Mouse (Mus musculus): ENCODE results near the gene Gpank1. TPM values are rescaled to one million over a fixed set of nuclear protein-coding genes. Genes with fewer than 3 reads are reported as not detected.
A peak's percentile ranks its signal among the peaks of the same experiment; 100 is the strongest.

Gpank1 gene
- polyA plus RNA-seq, 1 experiment, result 11.0 TPM

GRCm38 (mm10) chr17:35162121-35162520 lies 40.9 kb downstream of the Gpank1 start:
- Histone ChIP-seq H3K4me3 (replicated peaks) (peak overlapping the region; percentile 94), H3K36me3 (ENCODE audit: control insufficient read depth) (peaks cover 59% of the 10 kb centered on the region)

GRCm38 (mm10) chr17:35162730-35163129 lies 41.5 kb downstream of the Gpank1 start:
- Histone ChIP-seq H3K9me3 (ENCODE audit: control insufficient read depth, low read length) (no peaks in the 10 kb centered on the region), H3K27me3 (ENCODE audit: control insufficient read depth) (no peaks in the 10 kb centered on the region), H3K36me3 (ENCODE audit: control insufficient read depth) (peaks cover 53% of the 10 kb centered on the region), H3K4me3 (replicated peaks) (peak overlapping the region; percentile 94), H3K4me1 (ENCODE audit: control insufficient read depth) (peaks cover 43% of the 10 kb centered on the region)
- TF ChIP-seq GATA1 (IDR thresholded peaks at IDR 0.05; ENCODE audit: low read length) (no peak), TAL1 (IDR thresholded peaks at IDR 0.05; ENCODE audit: low read length) (no peak)

More at GRCm38 (mm10) chr17:35162121-35162520, 40.9 kb downstream of the Gpank1 start:
- H3K4me1 ChIP-seq (ENCODE audit: control insufficient read depth), result peaks cover 43% of the 10 kb centered on the region
- TF ChIP-seq GATA1 (IDR thresholded peaks at IDR 0.05; ENCODE audit: low read length) (no peak), TAL1 (IDR thresholded peaks at IDR 0.05; ENCODE audit: low read length) (no peak)
- no peaks in the 10 kb centered on the region for H3K27me3 ChIP-seq (ENCODE audit: control insufficient read depth)
- H3K9me3 ChIP-seq (ENCODE audit: control insufficient read depth, low read length), result no peaks in the 10 kb centered on the region

- Histone ChIP-seq H3K9me3 (ENCODE audit: control insufficient read depth, low read length) (no peaks in the 10 kb centered on the region), H3K27me3 (ENCODE audit: control insufficient read depth) (no peaks in the 10 kb centered on the region), H3K4me1 (ENCODE audit: control insufficient read depth) (peaks cover 43% of the 10 kb centered on the region), H3K4me3 (replicated peaks) (peak overlapping the region; percentile 94), H3K36me3 (ENCODE audit: control insufficient read depth) (peaks cover 45% of the 10 kb centered on the region)
- TF ChIP-seq GATA1 (IDR thresholded peaks at IDR 0.05; ENCODE audit: low read length), result no peak; the same call in 1 of the 2 replicates
- no peak for TF ChIP-seq TAL1 (IDR thresholded peaks at IDR 0.05; ENCODE audit: low read length)
These were observed 42.2 kb downstream of the Gpank1 start for GRCm38 (mm10) chr17:35163326-35164081.

- Histone ChIP-seq H3K36me3 (ENCODE audit: control insufficient read depth) (peaks cover 38% of the 10 kb centered on the region), H3K27me3 (ENCODE audit: control insufficient read depth) (no peaks in the 10 kb centered on the region), H3K4me3 (replicated peaks) (peak overlapping the region; percentile 94), H3K9me3 (ENCODE audit: control insufficient read depth, low read length) (no peaks in the 10 kb centered on the region), H3K4me1 (ENCODE audit: control insufficient read depth) (peaks cover 45% of the 10 kb centered on the region)
- TF ChIP-seq GATA1 (IDR thresholded peaks at IDR 0.05; ENCODE audit: low read length) (no peak), TAL1 (IDR thresholded peaks at IDR 0.05; ENCODE audit: low read length) (no peak)
These were observed 42.9 kb downstream of the Gpank1 start for GRCm38 (mm10) chr17:35164218-35164567.

DNA sequence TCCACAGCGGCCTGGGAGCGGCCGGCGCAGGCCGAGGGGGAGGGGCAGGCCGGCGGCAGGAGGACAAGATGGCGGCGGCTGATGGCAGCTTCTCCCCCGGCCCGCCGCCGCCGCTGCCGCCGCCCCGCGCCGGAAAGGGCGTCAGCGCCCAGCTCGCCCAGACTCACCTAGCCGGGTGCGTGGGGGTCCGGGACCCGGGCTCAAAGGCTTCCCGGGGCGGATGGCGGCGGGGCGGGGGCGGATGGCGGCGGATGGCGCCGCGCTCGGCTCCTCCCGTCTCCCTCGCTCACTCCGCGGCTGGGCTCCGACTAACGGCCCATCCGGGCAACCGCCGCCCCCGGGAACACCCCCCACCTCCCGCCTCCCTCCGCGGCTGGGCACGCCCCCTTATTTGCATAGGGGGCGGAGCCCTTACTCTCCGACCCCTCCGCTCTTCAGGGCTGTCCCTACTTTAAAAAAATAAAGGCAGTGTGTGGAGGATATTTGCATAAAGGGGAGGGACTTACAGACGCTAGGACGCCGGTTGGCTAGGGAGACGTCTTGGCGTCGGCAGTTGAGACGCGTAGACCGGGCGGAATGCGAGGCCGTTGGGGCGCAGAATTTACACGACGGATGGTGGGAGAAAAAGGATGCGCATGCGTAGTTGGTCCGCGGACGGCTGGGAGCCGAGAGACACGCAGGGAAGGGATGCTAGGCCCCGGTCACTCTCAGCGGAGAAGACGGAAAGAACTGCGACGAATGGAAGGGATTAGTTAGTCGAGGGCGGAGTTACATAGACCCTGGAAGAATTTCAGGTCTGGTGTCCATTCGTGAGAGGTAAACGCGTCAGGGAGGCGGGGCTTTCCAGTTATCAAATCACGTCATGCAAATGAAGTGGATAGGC lies 43.6 kb downstream of the Gpank1 start, which contains the start of gene Prrc2a:
Gene Prrc2a, minus strand, starts transcription at position 330 of the 883 bp plus-strand sequence.
- no peak for TF ChIP-seq TAL1 (IDR thresholded peaks at IDR 0.05; ENCODE audit: low read length)
- TF ChIP-seq GATA1 (IDR thresholded peaks at IDR 0.05; ENCODE audit: low read length), result peak; percentile 23; the same call in 1 of the 2 replicates
- no peaks in the 10 kb centered on the region for H3K9me3 ChIP-seq (ENCODE audit: control insufficient read depth, low read length)
- H3K4me3 ChIP-seq (replicated peaks), result peak within 1 kb of the TSS; percentile 94
- peaks cover 45% of the 10 kb centered on the region for H3K4me1 ChIP-seq (ENCODE audit: control insufficient read depth)
- H3K27me3 ChIP-seq (ENCODE audit: control insufficient read depth), result no peaks in the 10 kb centered on the region
- H3K36me3 ChIP-seq (ENCODE audit: control insufficient read depth), result peaks cover 32% of the 10 kb centered on the region

DNA sequence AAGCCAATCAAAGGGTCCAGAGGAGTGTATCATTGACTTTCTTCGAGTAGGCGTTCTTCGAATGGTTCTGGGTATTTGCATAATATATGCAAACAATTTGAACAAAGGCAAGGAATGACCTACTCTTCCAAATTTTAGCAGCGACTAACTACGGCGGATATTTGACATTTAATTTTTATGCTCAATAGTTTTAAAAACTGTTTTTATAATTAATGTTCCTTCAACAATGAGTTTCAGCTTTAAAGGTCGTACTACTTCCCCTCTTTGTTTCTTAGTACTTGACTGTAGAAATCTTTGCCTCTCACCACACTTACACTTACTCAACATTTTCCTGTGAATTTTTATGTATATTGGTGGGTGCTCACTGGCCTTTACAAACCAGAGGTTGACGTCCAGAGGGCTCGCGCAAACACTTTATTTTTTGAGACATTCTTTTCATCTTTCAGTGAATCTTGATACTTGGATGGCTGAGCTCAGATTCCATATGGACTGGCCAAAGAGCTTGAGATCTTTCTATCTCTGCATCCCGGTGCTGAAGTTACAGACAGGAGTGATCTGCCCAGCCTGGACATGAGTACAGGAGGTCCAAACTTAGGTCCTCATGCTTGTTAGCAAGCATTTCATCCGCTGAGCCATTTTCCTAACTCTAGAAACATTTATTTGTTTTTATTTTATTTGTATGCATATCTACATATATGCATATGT lies 44.3 kb downstream of the Gpank1 start:
- no peaks in the 10 kb centered on the region for H3K9me3 ChIP-seq (ENCODE audit: control insufficient read depth, low read length)
- peaks cover 24% of the 10 kb centered on the region for H3K36me3 ChIP-seq (ENCODE audit: control insufficient read depth)
- TF ChIP-seq TAL1 (IDR thresholded peaks at IDR 0.05; ENCODE audit: low read length), result no peak
- peaks cover 45% of the 10 kb centered on the region for H3K4me1 ChIP-seq (ENCODE audit: control insufficient read depth)
- H3K4me3 ChIP-seq (replicated peaks), result peak overlapping the region; percentile 94
- H3K27me3 ChIP-seq (ENCODE audit: control insufficient read depth), result no peaks in the 10 kb centered on the region

- H3K27me3 ChIP-seq (ENCODE audit: control insufficient read depth), result no peaks in the 10 kb centered on the region
- peak overlapping the region; percentile 94 for H3K4me3 ChIP-seq (replicated peaks)
- no peaks in the 10 kb centered on the region for H3K9me3 ChIP-seq (ENCODE audit: control insufficient read depth, low read length)
- H3K4me1 ChIP-seq (ENCODE audit: control insufficient read depth), result peaks cover 43% of the 10 kb centered on the region
- TF ChIP-seq TAL1 (IDR thresholded peaks at IDR 0.05; ENCODE audit: low read length), result no peak
- TF ChIP-seq GATA1 (IDR thresholded peaks at IDR 0.05; ENCODE audit: low read length), result no peak
- H3K36me3 ChIP-seq (ENCODE audit: control insufficient read depth), result peaks cover 15% of the 10 kb centered on the region
These were observed 45.2 kb downstream of the Gpank1 start for GRCm38 (mm10) chr17:35166352-35167035.

DNA sequence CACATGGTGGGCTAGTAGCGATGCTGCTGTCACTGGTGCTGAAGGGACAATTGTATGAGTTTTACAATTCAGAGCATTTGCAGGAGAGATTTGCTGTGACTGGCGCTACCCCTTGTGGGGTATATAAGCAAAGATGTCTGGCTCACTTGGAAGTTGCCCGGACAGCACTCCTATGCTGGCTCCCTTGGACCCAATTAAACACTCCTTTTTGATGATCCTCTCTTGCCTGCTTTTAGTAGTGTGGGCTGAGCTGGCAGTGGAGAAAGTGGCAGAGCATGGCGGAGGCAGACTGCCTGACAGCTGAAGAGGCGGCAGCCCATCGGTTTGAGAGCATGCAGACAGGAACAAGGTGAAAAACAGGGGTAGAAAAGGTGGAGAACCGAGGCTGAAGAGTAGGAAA lies 46.5 kb downstream of the Gpank1 start:
- Histone ChIP-seq H3K4me3 (replicated peaks) (no peak overlapping the region), H3K4me1 (ENCODE audit: control insufficient read depth) (peaks cover 34% of the 10 kb centered on the region), H3K36me3 (ENCODE audit: control insufficient read depth) (peaks cover 2% of the 10 kb centered on the region), H3K9me3 (ENCODE audit: control insufficient read depth, low read length) (no peaks in the 10 kb centered on the region), H3K27me3 (ENCODE audit: control insufficient read depth) (no peaks in the 10 kb centered on the region)
- TF ChIP-seq GATA1 (IDR thresholded peaks at IDR 0.05; ENCODE audit: low read length) (no peak), TAL1 (IDR thresholded peaks at IDR 0.05; ENCODE audit: low read length) (no peak)

Data from erythroblast, embryonic 14.5 days (primary cell).